Mouse (Mus musculus) myocyte (in vitro differentiated cells): ENCODE data around the gene Ankrd2.
A peak's percentile ranks its signal among the peaks of the same experiment; 100 is the strongest.

Experiments
- CEBPB ChIP-seq: IDR thresholded peaks from 2 replicates; pipeline ENCODE4 v1.6.1; 2011; ENCODE audit warnings: mild to moderate bottlenecking, moderate library complexity; ENCODE audit not compliant: poor library complexity, insufficient read depth, severe bottlenecking
- E2F4 ChIP-seq: IDR thresholded peaks from one replicate; pipeline ENCODE4 v1.6.1; 2011; ENCODE audit warnings: mild to moderate bottlenecking, control low read depth, moderate library complexity; ENCODE audit not compliant: insufficient read depth
- MAX ChIP-seq: IDR thresholded peaks from one replicate; pipeline ENCODE4 v1.6.1; 2011; ENCODE audit warnings: low read depth, mild to moderate bottlenecking, control low read depth
- MYOG ChIP-seq, 3 experiments: IDR thresholded peaks; one replicate each; pipeline ENCODE4 v1.6.1; 2011; ENCODE audit warnings: control low read depth in 2 of 3, low read depth in 2 of 3, mild to moderate bottlenecking in 2 of 3; ENCODE audit not compliant: insufficient read length in 2 of 3, control insufficient read depth in 1 of 3, insufficient read depth in 1 of 3
- POLR2A ChIP-seq: IDR thresholded peaks from one replicate; pipeline ENCODE4 v1.6.1; 2011; ENCODE audit warnings: low read depth, mild to moderate bottlenecking, control low read depth, moderate library complexity; ENCODE audit not compliant: insufficient read length
- POLR2AphosphoS2 ChIP-seq: IDR thresholded peaks from one replicate; pipeline ENCODE4 v1.6.1; 2011; ENCODE audit warnings: low read depth, control low read depth; ENCODE audit not compliant: insufficient read length
- SRF ChIP-seq: IDR thresholded peaks from one replicate; pipeline ENCODE4 v1.6.1; 2011; ENCODE audit warnings: low read depth; ENCODE audit not compliant: control insufficient read depth, insufficient read length
- TCF12 ChIP-seq: IDR thresholded peaks from one replicate; pipeline ENCODE4 v1.6.1; 2011; ENCODE audit warnings: mild to moderate bottlenecking, control low read depth; ENCODE audit not compliant: poor library complexity, insufficient read depth, severe bottlenecking
- TCF3 ChIP-seq: IDR thresholded peaks from one replicate; pipeline ENCODE4 v1.6.1; 2011; ENCODE audit warnings: low read depth, control low read depth; ENCODE audit not compliant: insufficient read length
- USF1 ChIP-seq: IDR thresholded peaks from one replicate; pipeline ENCODE4 v1.6.1; 2011; ENCODE audit warnings: low read depth, mild to moderate bottlenecking, control low read depth, moderate library complexity

DNA sequence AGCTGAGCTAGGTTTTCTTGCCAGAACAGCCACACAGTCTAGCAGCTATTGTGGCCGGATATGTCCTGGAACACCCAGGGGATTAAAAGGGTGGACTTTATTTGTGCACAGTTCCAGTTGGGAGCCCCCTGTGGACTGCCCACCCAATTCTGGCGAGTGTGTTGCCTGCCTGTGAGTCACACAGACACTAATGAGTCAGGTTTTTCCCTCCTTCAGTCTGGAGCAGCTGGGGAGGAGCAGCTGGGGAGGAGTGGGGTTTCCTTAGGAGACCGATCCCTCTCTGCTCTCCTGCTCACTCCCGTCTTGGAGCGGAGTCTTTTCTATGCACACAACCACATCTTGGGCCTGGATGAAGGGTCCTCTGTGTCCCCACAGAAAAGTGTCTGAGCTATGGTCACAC lies 19.0 kb upstream of the Ankrd2 start:
- TF ChIP-seq SRF = peak; percentile 29
- peak; percentile 90 for TF ChIP-seq TCF12
- TF ChIP-seq POLR2A = peak; percentile 52
- peak; percentile 36 for TF ChIP-seq POLR2AphosphoS2
- TF ChIP-seq CEBPB = 0 out of 2 replicates have a peak, but pooled peaks have one; percentile 8
- TF ChIP-seq TCF3 = peak; percentile 69
- TF ChIP-seq MAX = no peak
- TF ChIP-seq E2F4 = no peak
- TF ChIP-seq USF1 = no peak
- peak; percentile 79 to 94 (median 91) for TF ChIP-seq MYOG (IDR thresholded peaks at IDR 0.05; ENCODE audit: control insufficient read depth in 1 of 3, insufficient read depth in 1 of 3, insufficient read length in 2 of 3, low read depth in 2 of 3)
